Mouse (Mus musculus) G1E (cell line): ENCODE results near the gene Ntng1. TPM values are rescaled to one million over a fixed set of nuclear protein-coding genes. Genes with fewer than 3 reads are reported as not detected.

Experiments used
- ATAC-seq: 2 replicates; pipeline ENCODE4 v1.8.0; 2016; ENCODE audit warnings: mild to moderate bottlenecking; ENCODE audit not compliant: insufficient number of reproducible peaks, poor library complexity, low FRiP score, severe bottlenecking; ENCODE audit errors: extremely low read depth
- DNase-seq: peaks from one replicate; pipeline ENCODE4 v3.0.0; 2012; ENCODE audit warnings: low spot score
- H3K27me3 ChIP-seq: 2 replicates; pipeline ENCODE4 v1.6.1; 2012; ENCODE audit warnings: mild to moderate bottlenecking, low read length, inconsistent platforms; ENCODE audit not compliant: insufficient read depth
- H3K36me3 ChIP-seq: replicated peaks from 2 replicates; pipeline ENCODE3; 2012; ENCODE audit warnings: mild to moderate bottlenecking, inconsistent platforms
- H3K4me1 ChIP-seq: 2 replicates; pipeline ENCODE4 v1.6.1; 2012; ENCODE audit warnings: low read depth, low read length, inconsistent platforms, mixed read lengths; ENCODE audit not compliant: insufficient read depth
- H3K4me3 ChIP-seq: 2 replicates; pipeline ENCODE4 v1.5.1; 2012; ENCODE audit warnings: low read depth, mild to moderate bottlenecking, inconsistent platforms, low read length, moderate library complexity, mixed read lengths
- H3K9me3 ChIP-seq: replicated peaks from 2 replicates; pipeline ENCODE4 v1.6.1; 2012; ENCODE audit warnings: inconsistent platforms
- CTCF ChIP-seq: IDR thresholded peaks from 2 replicates; pipeline ENCODE4 v1.5.1; 2012; ENCODE audit warnings: low read depth, low read length, inconsistent platforms, mixed read lengths
- GATA1 ChIP-seq: IDR thresholded peaks from 2 replicates; pipeline ENCODE4 v1.6.1; 2012; ENCODE audit warnings: borderline replicate concordance, low read length, inconsistent platforms, mixed read lengths
- GATA2 ChIP-seq: IDR thresholded peaks from 2 replicates; pipeline ENCODE4 v1.6.1; 2012; ENCODE audit warnings: low read depth, low read length, inconsistent platforms, borderline replicate concordance
- POLR2AphosphoS5 ChIP-seq: IDR thresholded peaks from 2 replicates; pipeline ENCODE4 v1.6.1; 2012; ENCODE audit warnings: low read depth, low read length, inconsistent platforms; ENCODE audit not compliant: insufficient replicate concordance
- TAL1 ChIP-seq: conservative IDR thresholded peaks from 2 replicates; pipeline ENCODE4 v1.6.1; 2012; ENCODE audit warnings: low read depth, low read length, inconsistent platforms, mixed read lengths
- polyA plus RNA-seq: library from polyadenylated mRNA; stranded (reverse); fragments of >175 nt; gene quantifications from 2 replicates; pipeline ENCODE4 v1.2.3, GENCODE M21; 2012
- total RNA-seq, 2 experiments: library from RNA; stranded (forward) in 1 of 2; stranded (reverse) in 1 of 2; fragments of 200-1000 nt in 1 of 2; fragments of >200 nt in 1 of 2; fragmentation: Nextera tagmentation in 1 of 2; gene quantifications; 2 replicates each; pipeline ENCODE4 v1.2.3; 2014 to 2017

Ntng1 gene
- total and polyA plus RNA-seq, 3 experiments = 0.33 TPM; not detected in 2

DNA sequence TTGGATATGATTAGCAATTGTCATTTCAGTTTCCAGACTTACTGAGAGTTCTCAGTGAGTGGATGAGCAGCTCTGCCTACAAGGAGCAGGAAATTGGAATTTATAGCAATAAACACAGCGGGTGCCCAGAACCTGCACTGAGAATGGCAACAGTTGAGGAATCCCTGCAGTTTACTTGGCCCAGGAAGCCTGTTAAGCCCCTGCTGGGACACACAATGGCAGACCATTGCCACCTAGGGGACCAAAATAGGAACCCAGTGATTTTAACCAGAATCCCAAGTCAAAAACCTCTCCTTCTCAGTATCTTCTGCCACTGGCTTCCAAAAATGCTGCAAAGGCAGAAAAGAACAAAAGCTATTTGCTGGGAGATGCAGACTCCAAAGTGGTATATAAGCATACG lies 37.8 kb downstream of the Ntng1 start:
- Histone ChIP-seq H3K9me3 (no peaks in the 10 kb centered on the region), H3K27me3 (no peaks in the 10 kb centered on the region), H3K36me3 (no peaks in the 10 kb centered on the region), H3K4me1 (no peaks in the 10 kb centered on the region), H3K4me3 (no peak overlapping the region)
- TF ChIP-seq CTCF = no peak
- TF ChIP-seq GATA2 = no peak
- no peak for TF ChIP-seq TAL1
- no peak for TF ChIP-seq POLR2AphosphoS5
- no peak for TF ChIP-seq GATA1
- no peak for ATAC-seq
- DNase-seq = no peak

GRCm38 (mm10) chr3:110094407-110094806 lies 49.4 kb downstream of the Ntng1 start:
- DNase-seq (no peak), ATAC-seq (no peak)
- Histone ChIP-seq H3K36me3 (no peaks in the 10 kb centered on the region), H3K27me3 (no peaks in the 10 kb centered on the region), H3K9me3 (0 out of 2 replicates have a peak, but pooled peaks cover 3% of the 10 kb centered on the region), H3K4me3 (no peak overlapping the region), H3K4me1 (no peaks in the 10 kb centered on the region)
- TF ChIP-seq POLR2AphosphoS5 = no peak
- TF ChIP-seq TAL1 = no peak
- no peak for TF ChIP-seq CTCF
- TF ChIP-seq GATA2 = no peak
- no peak for TF ChIP-seq GATA1

- no peak overlapping the region for H3K4me3 ChIP-seq
- TF ChIP-seq TAL1 (no peak), CTCF (no peak), GATA1 (no peak), GATA2 (no peak), POLR2AphosphoS5 (no peak)
- DNase-seq (no peak), ATAC-seq (no peak)
- no peaks in the 10 kb centered on the region for H3K4me1 ChIP-seq
- no peaks in the 10 kb centered on the region for H3K27me3 ChIP-seq
- H3K36me3 ChIP-seq = no peaks in the 10 kb centered on the region
- H3K9me3 ChIP-seq = 0 out of 2 replicates have a peak, but pooled peaks cover 3% of the 10 kb centered on the region
Measured at GRCm38 (mm10) chr3:110094003-110094402, 49.8 kb downstream of the Ntng1 start.

DNA sequence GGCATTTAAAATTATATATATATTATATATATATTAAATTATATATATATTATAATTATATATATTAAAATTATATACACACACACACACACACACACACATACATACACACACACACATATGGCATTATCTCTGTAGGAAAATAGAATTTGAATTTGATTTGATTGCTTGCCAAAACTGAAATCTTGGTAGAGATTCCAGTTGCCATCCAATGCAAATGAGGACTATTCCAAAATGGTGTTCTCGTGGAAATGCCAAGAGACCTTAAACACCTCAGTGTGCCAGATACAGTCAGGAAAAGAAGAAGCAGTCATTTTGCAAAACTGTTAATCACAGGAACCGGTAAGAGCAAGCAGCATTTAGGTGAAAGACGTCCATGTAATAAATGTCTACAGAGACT lies 51.3 kb downstream of the Ntng1 start:
- no peaks in the 10 kb centered on the region for H3K36me3 ChIP-seq
- no peaks in the 10 kb centered on the region for H3K4me1 ChIP-seq
- H3K4me3 ChIP-seq = no peak overlapping the region
- TF ChIP-seq CTCF (no peak), GATA1 (no peak), GATA2 (no peak), POLR2AphosphoS5 (no peak), TAL1 (no peak)
- peaks cover 5% of the 10 kb centered on the region; the same call in 1 of the 2 replicates for H3K9me3 ChIP-seq
- H3K27me3 ChIP-seq = no peaks in the 10 kb centered on the region
- ATAC-seq (no peak), DNase-seq (no peak)

DNA sequence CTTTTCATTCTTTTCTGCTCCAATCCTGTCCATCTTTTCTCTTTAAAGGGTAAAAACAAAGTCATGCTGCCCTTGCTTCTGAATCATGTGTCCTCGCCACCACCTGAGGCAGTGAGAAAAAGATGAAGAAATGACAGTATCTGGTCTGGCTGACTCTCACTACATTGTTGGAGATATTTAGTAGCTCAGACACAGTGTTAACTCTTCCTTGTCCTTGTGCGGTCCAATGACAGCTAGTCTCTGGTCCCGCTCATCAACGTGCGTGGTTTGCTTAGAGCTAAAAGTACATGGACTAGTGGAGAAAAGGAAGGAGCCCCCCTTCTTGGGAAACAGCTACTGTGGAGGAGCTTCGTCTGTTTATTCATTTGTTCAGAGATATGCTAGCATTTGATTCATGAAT lies 56.6 kb downstream of the Ntng1 start:
- no peaks in the 10 kb centered on the region for H3K27me3 ChIP-seq
- ATAC-seq = no peak
- no peaks in the 10 kb centered on the region for H3K4me1 ChIP-seq
- H3K4me3 ChIP-seq = no peak overlapping the region
- DNase-seq = no peak
- no peak for TF ChIP-seq GATA1
- TF ChIP-seq TAL1 = no peak
- H3K36me3 ChIP-seq = no peaks in the 10 kb centered on the region
- peaks cover 2% of the 10 kb centered on the region; the same call in 1 of the 2 replicates for H3K9me3 ChIP-seq

GRCm38 (mm10) chr3:110085336-110085735 lies 58.5 kb downstream of the Ntng1 start:
- Histone ChIP-seq H3K9me3 (peaks cover 7% of the 10 kb centered on the region), H3K36me3 (no peaks in the 10 kb centered on the region), H3K4me1 (no peaks in the 10 kb centered on the region), H3K4me3 (no peak overlapping the region), H3K27me3 (no peaks in the 10 kb centered on the region)
- no peak for TF ChIP-seq TAL1
- no peak for TF ChIP-seq GATA1
- TF ChIP-seq CTCF = no peak
- DNase-seq (no peak), ATAC-seq (no peak)

DNA sequence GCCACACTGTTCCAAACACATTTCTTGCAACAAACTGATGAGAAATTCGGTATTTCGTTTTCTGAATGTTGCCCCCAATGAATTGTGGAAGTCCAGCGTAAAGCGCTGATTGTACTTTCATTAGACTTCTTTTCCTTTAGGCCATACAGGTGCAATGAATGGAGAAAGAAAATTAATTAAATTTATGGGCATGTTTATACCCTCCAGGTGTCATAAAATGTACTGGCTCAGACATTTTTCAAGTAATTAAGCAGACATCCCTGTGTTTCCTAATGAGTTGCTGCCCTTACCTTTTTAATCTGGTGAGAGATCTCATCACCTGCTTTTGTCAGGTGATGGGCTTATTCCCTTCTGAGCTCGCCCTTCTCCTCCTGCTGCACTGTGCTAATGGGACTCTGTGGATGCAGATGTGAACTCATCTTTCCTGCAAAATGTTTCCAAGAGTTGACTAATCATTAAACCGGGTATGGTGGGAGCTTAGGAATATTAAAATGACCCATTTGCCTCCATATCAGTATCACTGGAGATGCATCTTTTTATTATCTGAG lies 79.0 kb downstream of the Ntng1 start:
- Histone ChIP-seq H3K4me3 (no peak overlapping the region), H3K9me3 (peaks cover 2% of the 10 kb centered on the region), H3K4me1 (no peaks in the 10 kb centered on the region), H3K27me3 (no peaks in the 10 kb centered on the region), H3K36me3 (no peaks in the 10 kb centered on the region)
- no peak for DNase-seq
- ATAC-seq = no peak
- TF ChIP-seq CTCF = no peak
- TF ChIP-seq POLR2AphosphoS5 = no peak
- TF ChIP-seq GATA1 = no peak
- no peak for TF ChIP-seq TAL1
- no peak for TF ChIP-seq GATA2
